Mouse (Mus musculus): ENCODE results near the gene Asphd1. TPM values are rescaled to one million over a fixed set of nuclear protein-coding genes. Genes with fewer than 3 reads are reported as not detected.

Asphd1 gene
- polyA plus RNA-seq, 1 experiment from 2014 or later = 1.5 TPM

DNA sequence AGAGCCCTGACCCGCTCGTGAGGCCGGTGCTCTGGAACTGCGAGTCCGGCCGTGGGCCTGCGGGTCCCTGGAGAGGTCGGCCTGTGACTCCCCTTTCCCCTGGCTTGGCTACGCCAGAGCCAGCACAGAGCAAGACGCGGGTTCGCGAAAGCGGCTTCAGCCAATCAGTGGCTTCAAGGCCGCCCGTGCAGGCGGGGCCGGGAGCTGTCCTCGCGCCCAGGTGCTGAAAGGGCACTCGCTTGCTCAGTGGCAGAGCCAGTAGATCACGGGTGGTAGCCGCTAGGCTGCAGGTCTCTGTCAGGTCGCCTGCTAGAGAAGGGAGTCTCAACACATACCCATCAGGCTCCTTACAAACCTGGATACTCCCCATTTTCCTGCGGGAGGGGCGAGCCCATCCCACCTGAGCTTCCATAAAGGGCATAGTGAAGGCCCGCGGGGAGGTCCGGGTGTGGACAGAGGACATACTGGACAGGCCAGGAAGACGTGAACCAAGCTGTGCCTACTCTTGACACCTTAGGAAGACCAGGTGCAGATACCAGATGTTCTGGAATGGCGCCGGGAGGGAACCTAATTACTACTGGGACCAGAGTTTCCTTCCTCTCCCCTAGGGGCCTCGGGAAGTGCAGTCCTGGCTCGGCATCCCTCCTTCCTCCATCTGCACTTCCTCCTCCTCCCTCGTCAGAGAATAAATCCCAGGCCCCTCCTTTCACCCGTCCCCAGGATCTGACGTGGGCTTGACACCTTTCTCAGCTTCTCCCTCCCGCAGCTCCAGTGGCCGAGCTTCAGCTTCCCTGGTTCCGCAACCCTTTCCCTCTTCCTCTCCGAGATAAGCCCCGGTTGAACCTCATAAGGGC is 638 bp upstream of the Asphd1 start, which contains the start of gene Sez6l2:
Gene Sez6l2, plus strand, starts transcription at position 771 of the 854 bp plus-strand sequence.
- Histone ChIP-seq H3K27me3 (peaks cover 55% of the 10 kb centered on the region), H3K9ac (peak within 1 kb of the TSS; percentile 68), H3K36me3 (replicated peaks) (peaks cover 7% of the 10 kb centered on the region), H3K27ac (peak within 1 kb of the TSS; percentile 81), H3K4me2 (peak within 1 kb of the TSS; percentile 95), H3K4me1 (peaks cover 34% of the 10 kb centered on the region), H3K9me3 (no peaks in the 10 kb centered on the region), H3K4me3 (replicated peaks) (peak within 1 kb of the TSS; percentile 50)
- WGBS = under 1% methylated on average over 41 of the region's 42 CpGs
- ATAC-seq (ENCODE audit: low FRiP score) = peak; percentile 89

DNA sequence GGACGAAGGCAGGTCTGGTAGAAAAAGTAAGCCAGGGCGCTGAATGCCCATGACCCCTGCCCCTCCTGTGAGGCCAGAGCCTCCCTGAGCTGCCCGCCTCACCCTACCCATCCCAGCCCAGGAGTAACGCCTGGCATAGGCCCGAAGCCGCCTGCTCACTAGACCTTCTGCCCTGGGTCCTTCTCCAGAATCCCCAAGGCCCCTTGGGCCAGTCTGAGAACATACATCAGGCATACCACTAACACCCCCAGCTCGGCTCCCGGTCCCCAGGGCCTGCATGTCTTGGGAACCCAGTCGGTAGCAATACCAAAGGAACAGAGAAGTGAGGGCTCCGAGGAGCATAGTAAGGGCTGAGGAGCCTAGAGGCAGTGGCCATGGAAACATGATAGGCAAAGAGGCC is 756 bp downstream of the Asphd1 start:
- peaks cover 21% of the 10 kb centered on the region for H3K36me3 ChIP-seq (replicated peaks)
- 83% methylated on average over 10 of the region's 10 CpGs for WGBS
- peaks cover 52% of the 10 kb centered on the region for H3K27me3 ChIP-seq
- peak overlapping the region; percentile 50 for H3K4me3 ChIP-seq (replicated peaks)
- peak overlapping the region; percentile 95 for H3K4me2 ChIP-seq
- H3K9ac ChIP-seq = peak overlapping the region; percentile 68; the same call in 1 of the 2 replicates
- no peak for ATAC-seq (ENCODE audit: low FRiP score)
- peaks cover 34% of the 10 kb centered on the region for H3K4me1 ChIP-seq
- peak overlapping the region; percentile 81 for H3K27ac ChIP-seq
- H3K9me3 ChIP-seq = no peaks in the 10 kb centered on the region

DNA sequence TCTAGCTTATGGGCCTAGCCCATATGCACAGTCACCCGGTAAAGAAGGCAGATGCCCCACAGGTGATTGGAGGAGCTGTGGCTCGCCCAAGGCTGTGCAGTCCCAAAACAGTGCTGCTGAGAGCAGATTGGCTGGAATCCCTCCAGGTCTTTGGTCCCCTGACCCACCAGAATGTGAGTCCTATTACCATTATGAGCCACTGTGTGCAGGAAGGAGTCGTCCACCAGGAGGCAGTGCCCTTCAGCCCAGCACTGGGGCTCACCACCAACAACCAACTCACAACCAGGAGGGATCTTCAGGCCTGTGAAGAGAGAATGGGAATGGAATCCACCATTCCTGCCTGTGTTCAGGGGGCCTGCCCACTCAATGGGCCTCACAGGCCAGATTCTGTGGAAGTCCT is 2.9 kb downstream of the Asphd1 start:
- H3K9me3 ChIP-seq = no peaks in the 10 kb centered on the region
- H3K36me3 ChIP-seq (replicated peaks) = peaks cover 31% of the 10 kb centered on the region
- no peak overlapping the region for H3K27ac ChIP-seq
- H3K27me3 ChIP-seq = peaks cover 32% of the 10 kb centered on the region
- no peak overlapping the region; the same call in 1 of the 2 replicates for H3K9ac ChIP-seq
- ATAC-seq (ENCODE audit: low FRiP score) = no peak
- no peak overlapping the region for H3K4me2 ChIP-seq
- peaks cover 31% of the 10 kb centered on the region for H3K4me1 ChIP-seq
- H3K4me3 ChIP-seq (replicated peaks) = no peak overlapping the region
- 35% methylated on average over 3 of the region's 3 CpGs for WGBS

DNA sequence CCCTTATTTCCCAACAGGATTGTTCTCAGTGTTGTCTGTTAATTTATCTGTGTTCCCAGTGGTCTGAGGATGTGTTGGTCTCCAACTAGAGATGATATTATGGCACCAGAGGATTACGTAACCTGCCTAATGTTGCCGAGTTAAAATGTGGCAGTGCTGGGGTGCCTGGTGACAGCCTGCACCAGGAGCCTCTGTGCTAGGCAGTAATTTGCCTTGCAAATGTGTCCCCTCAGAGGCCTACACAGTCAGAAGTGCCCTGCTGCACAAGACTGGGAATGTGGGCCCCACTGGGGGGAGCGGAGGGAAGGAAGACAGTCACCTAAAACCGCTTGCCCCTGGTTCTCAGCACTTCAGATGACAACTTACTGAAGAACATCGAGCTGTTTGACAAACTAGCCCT is 7.6 kb downstream of the Asphd1 start:
- Histone ChIP-seq H3K4me1 (peaks cover 5% of the 10 kb centered on the region; the same call in 1 of the 2 replicates), H3K9ac (no peak overlapping the region), H3K27ac (no peak overlapping the region), H3K36me3 (replicated peaks) (peaks cover 42% of the 10 kb centered on the region), H3K4me2 (no peak overlapping the region), H3K27me3 (no peaks in the 10 kb centered on the region), H3K4me3 (replicated peaks) (no peak overlapping the region), H3K9me3 (no peaks in the 10 kb centered on the region)
- WGBS = 63% methylated on average over 5 of the region's 5 CpGs
- ATAC-seq (ENCODE audit: low FRiP score) = no peak

DNA sequence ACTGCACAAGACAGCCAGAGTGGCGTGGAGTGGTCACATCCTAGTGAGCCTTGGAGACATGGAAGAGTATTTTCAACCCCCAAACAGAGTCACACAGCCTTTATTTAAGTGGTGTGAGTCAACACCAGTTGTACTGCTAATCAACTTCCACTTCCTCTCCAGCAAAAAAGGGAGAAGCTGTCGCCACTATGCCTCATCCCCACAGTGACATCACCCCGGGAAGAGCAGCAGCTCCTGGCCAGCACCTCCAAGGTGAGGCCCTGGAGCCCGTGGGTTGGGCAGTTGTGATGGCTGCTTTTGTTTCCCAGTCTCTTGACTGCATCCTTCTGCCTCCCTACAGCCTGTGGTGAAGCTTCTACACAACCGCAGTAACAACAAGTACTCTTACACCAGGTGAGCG is 8.2 kb downstream of the Asphd1 start:
- H3K9ac ChIP-seq = no peak overlapping the region
- 48% methylated on average over 6 of the region's 6 CpGs for WGBS
- H3K4me3 ChIP-seq (replicated peaks) = no peak overlapping the region
- no peak overlapping the region for H3K4me2 ChIP-seq
- no peak for ATAC-seq (ENCODE audit: low FRiP score)
- H3K9me3 ChIP-seq = no peaks in the 10 kb centered on the region
- H3K27me3 ChIP-seq = no peaks in the 10 kb centered on the region
- peaks cover 49% of the 10 kb centered on the region for H3K36me3 ChIP-seq (replicated peaks)
- H3K27ac ChIP-seq = no peak overlapping the region
- H3K4me1 ChIP-seq = peaks cover 5% of the 10 kb centered on the region; the same call in 1 of the 2 replicates

DNA sequence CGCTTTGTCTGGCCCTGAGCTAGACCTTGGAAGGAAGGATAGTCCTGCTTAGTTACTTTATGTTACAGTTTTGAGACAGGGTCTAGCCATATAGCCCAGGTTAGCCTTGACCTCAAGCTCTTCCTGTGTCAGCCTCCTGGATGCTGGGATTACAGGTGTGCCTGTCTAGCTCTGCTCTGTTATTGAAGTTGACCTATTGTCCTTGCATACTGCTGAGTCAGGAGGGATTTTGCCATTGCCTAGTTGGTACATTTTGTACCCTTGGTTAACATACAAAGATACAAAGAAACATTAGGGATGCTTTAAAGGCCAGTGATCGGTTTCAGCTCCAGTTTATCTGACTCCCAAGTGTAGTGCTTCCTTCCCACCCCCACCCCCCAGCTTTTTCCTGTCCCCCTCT is 16.7 kb downstream of the Asphd1 start:
- Histone ChIP-seq H3K4me3 (replicated peaks) (no peak overlapping the region), H3K27me3 (no peaks in the 10 kb centered on the region), H3K27ac (no peak overlapping the region), H3K4me2 (no peak overlapping the region), H3K9me3 (no peaks in the 10 kb centered on the region), H3K4me1 (peaks cover 20% of the 10 kb centered on the region), H3K9ac (no peak overlapping the region), H3K36me3 (replicated peaks) (peaks cover 43% of the 10 kb centered on the region)
- ATAC-seq (ENCODE audit: low FRiP score) = no peak
- 89% methylated on average over 2 of the region's 2 CpGs for WGBS

DNA sequence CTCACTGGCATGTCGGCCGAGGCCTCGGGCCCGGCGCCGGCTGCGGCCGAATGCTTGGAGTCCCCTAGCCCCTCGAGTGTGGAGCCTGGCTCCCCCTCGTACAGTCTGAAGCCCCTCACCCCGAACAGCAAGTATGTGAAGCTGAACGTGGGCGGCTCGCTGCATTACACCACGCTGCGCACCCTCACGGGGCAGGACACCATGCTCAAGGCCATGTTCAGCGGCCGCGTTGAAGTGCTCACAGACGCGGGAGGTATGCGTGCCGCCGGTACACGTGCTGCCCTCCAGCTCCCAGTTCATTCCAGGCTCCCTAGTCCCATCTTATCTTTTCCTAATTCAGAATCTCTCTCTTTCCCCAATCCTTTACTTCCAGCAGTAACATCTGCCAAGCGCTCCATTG is 20.3 kb downstream of the Asphd1 start:
- no peaks in the 10 kb centered on the region for H3K27me3 ChIP-seq
- under 1% methylated on average over 27 of the region's 27 CpGs for WGBS
- H3K9ac ChIP-seq = peak overlapping the region; percentile 91
- peak overlapping the region; percentile 88 for H3K4me3 ChIP-seq (replicated peaks)
- no peaks in the 10 kb centered on the region for H3K9me3 ChIP-seq
- peaks cover 20% of the 10 kb centered on the region for H3K4me1 ChIP-seq
- peak; percentile 77; the same call in 1 of the 2 replicates for ATAC-seq (ENCODE audit: low FRiP score)
- H3K4me2 ChIP-seq = peak overlapping the region; percentile 89
- peaks cover 27% of the 10 kb centered on the region for H3K36me3 ChIP-seq (replicated peaks)
- H3K27ac ChIP-seq = peak overlapping the region; percentile 83

DNA sequence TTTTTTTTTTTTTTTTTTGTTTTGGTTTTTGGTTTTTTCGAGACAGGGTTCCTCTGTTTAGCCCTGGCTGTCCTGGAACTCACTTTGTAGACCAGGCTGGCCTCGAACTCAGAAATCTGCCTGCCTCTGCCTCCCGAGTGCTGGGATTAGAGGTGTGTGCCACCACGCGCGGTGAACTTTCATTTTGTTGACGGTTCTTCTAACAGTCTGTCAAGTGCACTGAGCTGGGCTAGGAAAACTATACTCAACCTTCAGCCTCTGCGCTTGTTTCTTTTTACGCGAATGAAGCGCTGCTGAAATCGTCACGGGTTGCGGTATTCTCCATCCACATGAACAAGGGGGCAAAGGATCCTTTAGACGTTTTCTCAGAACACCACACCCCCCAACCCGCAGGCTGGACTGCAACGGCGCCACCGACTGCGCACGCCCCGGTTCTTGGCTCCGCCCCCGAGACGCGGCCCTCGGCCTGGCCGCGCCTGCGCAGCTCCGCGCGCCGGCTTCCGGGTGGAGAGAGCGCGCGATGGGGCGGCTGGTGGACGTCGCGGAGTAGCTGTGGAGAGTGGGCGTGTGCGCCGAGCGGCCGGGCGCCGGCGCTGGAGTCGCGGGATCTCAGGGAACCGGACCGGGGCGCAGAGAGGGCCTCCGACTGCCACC is 20.9 kb downstream of the Asphd1 start, which contains the start of gene Kctd13:
Gene Kctd13, plus strand, starts transcription at position 496 of the 654 bp plus-strand sequence.
- Histone ChIP-seq H3K27ac (peak within 1 kb of the TSS; percentile 83), H3K4me2 (peak within 1 kb of the TSS; percentile 89), H3K4me3 (replicated peaks) (peak within 1 kb of the TSS; percentile 88), H3K9me3 (no peaks in the 10 kb centered on the region), H3K36me3 (replicated peaks) (peaks cover 24% of the 10 kb centered on the region), H3K27me3 (no peaks in the 10 kb centered on the region), H3K9ac (peak within 1 kb of the TSS; percentile 91), H3K4me1 (peaks cover 22% of the 10 kb centered on the region)
- 4% methylated on average over 56 of the region's 56 CpGs for WGBS
- peak; percentile 96 for ATAC-seq (ENCODE audit: low FRiP score)

DNA sequence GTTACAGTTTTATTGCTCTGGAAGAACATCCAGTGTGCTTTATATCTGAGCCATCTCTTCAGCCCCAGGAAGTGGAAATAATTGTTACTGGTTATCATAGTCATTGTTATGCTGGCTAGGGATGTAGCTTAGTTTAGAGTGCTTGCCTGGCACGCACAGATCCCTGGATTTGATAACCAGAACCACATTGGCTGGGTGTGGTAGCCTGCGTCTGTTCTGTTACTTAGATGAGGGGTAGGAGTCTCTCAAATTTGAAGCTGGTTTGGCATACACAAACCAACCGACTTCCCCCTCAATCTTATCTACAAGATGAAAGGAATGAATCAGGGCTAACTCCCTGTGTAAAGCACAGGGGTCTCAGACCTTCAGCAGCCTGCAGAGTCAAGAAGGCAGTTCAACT is 23.1 kb downstream of the Asphd1 start:
- peaks cover 8% of the 10 kb centered on the region for H3K36me3 ChIP-seq (replicated peaks)
- no peak for ATAC-seq (ENCODE audit: low FRiP score)
- 65% methylated on average over 3 of the region's 3 CpGs for WGBS
- H3K27ac ChIP-seq = no peak overlapping the region
- no peak overlapping the region for H3K4me2 ChIP-seq
- H3K27me3 ChIP-seq = no peaks in the 10 kb centered on the region
- H3K4me1 ChIP-seq = peaks cover 40% of the 10 kb centered on the region
- H3K4me3 ChIP-seq (replicated peaks) = no peak overlapping the region
- no peaks in the 10 kb centered on the region for H3K9me3 ChIP-seq
- H3K9ac ChIP-seq = no peak overlapping the region

DNA sequence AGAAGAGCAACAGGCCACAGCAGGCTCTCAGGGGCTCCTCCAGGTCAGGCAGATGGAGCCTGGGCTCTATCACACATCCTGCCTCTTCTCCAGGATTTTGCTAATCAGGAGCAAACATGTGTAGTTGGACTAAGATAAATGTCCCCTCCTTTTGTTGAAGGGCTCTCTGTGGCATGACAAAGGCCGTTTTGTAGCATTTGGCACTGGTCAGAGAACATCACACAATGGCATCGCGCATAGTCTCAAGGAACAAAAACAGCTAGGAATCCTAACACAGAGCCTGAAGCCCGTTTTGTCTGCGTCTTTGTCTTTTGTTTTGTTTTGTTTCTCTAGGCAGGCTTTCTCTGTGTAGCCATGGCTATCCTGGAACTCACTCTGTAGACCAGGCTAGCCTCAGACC is 25.4 kb downstream of the Asphd1 start:
- Histone ChIP-seq H3K27ac (no peak overlapping the region), H3K4me1 (peaks cover 32% of the 10 kb centered on the region), H3K4me3 (replicated peaks) (no peak overlapping the region), H3K9ac (no peak overlapping the region), H3K27me3 (no peaks in the 10 kb centered on the region), H3K4me2 (no peak overlapping the region), H3K36me3 (replicated peaks) (no peaks in the 10 kb centered on the region), H3K9me3 (no peaks in the 10 kb centered on the region)
- WGBS = 64% methylated on average over 5 of the region's 5 CpGs
- no peak for ATAC-seq (ENCODE audit: low FRiP score)

DNA sequence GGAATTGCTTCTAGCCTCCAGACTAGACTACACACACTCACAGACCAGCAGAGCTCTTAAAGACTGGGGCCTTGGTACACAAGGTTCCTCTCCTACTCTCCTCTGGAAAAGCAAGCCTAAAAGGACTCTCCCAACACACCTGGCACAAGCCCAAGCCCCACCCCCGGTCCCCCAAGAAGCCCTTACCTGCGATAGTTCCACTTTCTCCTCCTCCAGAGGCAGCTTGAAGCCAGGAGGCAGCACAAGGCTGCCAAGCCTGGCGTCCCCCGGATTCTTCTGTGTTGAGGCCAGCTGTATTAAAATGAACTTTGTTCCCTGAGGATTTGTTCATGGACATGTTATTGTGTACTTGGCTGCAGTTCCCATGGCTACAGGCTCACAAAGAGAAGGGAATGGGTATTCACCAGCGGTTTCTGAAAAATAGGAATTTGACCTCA is 26.7 kb downstream of the Asphd1 start, which contains the start of gene Tmem219:
Gene Tmem219, minus strand, starts transcription at position 294 of the 437 bp plus-strand sequence.
- Histone ChIP-seq H3K27me3 (no peaks in the 10 kb centered on the region), H3K27ac (peak within 1 kb of the TSS; percentile 78), H3K36me3 (replicated peaks) (no peaks in the 10 kb centered on the region), H3K4me3 (replicated peaks) (peak within 1 kb of the TSS; percentile 13; the same call in 1 of the 2 replicates), H3K9me3 (no peaks in the 10 kb centered on the region), H3K4me1 (peaks cover 32% of the 10 kb centered on the region), H3K9ac (peak within 1 kb of the TSS; percentile 36; the same call in 1 of the 2 replicates), H3K4me2 (peak within 1 kb of the TSS; percentile 35)
- peak; percentile 51 for ATAC-seq (ENCODE audit: low FRiP score)
- WGBS = 26% methylated on average over 5 of the region's 5 CpGs

DNA sequence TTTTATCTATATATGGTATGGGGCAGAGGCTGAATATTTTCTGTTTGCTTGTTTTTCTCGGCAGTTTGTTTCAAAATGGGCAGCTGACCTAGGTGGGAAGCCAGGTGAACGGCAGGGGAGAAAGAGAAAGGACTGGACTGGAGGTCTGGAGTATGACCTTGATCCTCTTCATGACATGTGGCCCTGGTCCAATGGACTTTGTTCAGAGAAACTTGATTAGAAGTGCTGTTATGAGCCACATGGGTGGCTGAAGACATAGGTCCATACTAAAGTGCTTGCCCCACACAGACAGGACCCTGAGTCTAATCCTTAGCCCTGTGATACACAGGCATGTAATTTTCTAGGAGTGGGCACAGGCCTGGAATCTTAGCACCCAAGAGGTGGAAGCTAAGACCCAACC is 27.8 kb downstream of the Asphd1 start:
- no peaks in the 10 kb centered on the region for H3K36me3 ChIP-seq (replicated peaks)

More for the DNA sequence above, 27.8 kb downstream of the Asphd1 start:
- Histone ChIP-seq H3K27me3 (no peaks in the 10 kb centered on the region), H3K9ac (no peak overlapping the region; the same call in 1 of the 2 replicates), H3K27ac (no peak overlapping the region), H3K4me3 (replicated peaks) (no peak overlapping the region), H3K4me1 (peaks cover 32% of the 10 kb centered on the region), H3K9me3 (no peaks in the 10 kb centered on the region), H3K4me2 (peak overlapping the region; percentile 35)
- WGBS = 78% methylated on average over 2 of the region's 2 CpGs
- no peak for ATAC-seq (ENCODE audit: low FRiP score)
